Comparison of ENCODE assay signal across 8 mouse cellular contexts in genomic region chr8:12757231-12757940, GRCm38 (mm10). TPM values are rescaled to one million over a fixed set of nuclear protein-coding genes. Genes with fewer than 3 reads are reported as not detected.
DNase-seq lines count a peak whose midpoint lies in the region; ATAC-seq and TF ChIP-seq lines count a peak whose summit lies in the region.

No protein-coding gene starts in this region.

- no peak for TF ChIP-seq POLR2A in heart, adult 2 months (IDR thresholded peaks at IDR 0.05; ENCODE audit: insufficient read depth, low read depth, low read length)

- peak overlapping the region; percentile 94 for H3K4me3 ChIP-seq in heart, adult 2 months
- peak overlapping the region; percentile 85 for H3K4me3 ChIP-seq in embryonic facial prominence, embryonic 12.5 days
- H3K4me3 ChIP-seq in hindbrain, embryonic 12.5 days: peak overlapping the region; percentile 82
- peak overlapping the region; percentile 76 for H3K4me3 ChIP-seq in limb, embryonic 11.5 days (ENCODE audit: low read depth, low read length)

- H3K79me2 ChIP-seq in heart, adult 2 months (replicated peaks; ENCODE audit: control insufficient read depth, insufficient read depth, low read length): no peaks in the 10 kb centered on the region

- peak overlapping the region; percentile 81 for H3K9ac ChIP-seq in heart, adult 2 months (ENCODE audit: low read depth, low read length)
- peak overlapping the region; percentile 92 for H3K9ac ChIP-seq in embryonic facial prominence, embryonic 12.5 days
- H3K9ac ChIP-seq in hindbrain, embryonic 12.5 days: peak overlapping the region; percentile 90
- H3K9ac ChIP-seq in limb, embryonic 11.5 days (ENCODE audit: low read length): peak overlapping the region; percentile 85

- peaks cover 2% of the 10 kb centered on the region; the same call in 1 of the 2 replicates for H3K4me1 ChIP-seq in heart, adult 2 months (ENCODE audit: control insufficient read depth, insufficient read depth, low read length)
- peaks cover 22% of the 10 kb centered on the region for H3K4me1 ChIP-seq in embryonic facial prominence, embryonic 12.5 days
- peaks cover 20% of the 10 kb centered on the region for H3K4me1 ChIP-seq in hindbrain, embryonic 12.5 days
- H3K4me1 ChIP-seq in limb, embryonic 11.5 days (ENCODE audit: control insufficient read depth, insufficient read depth, low read length): peaks cover 8% of the 10 kb centered on the region; the same call in 1 of the 2 replicates

- whole genome bisulfite sequencing in heart, adult 2 months: 2% methylated on average over 59 of the region's 61 CpGs
- WGBS in embryonic facial prominence, embryonic 12.5 days: 1% methylated on average over 50 of the region's 61 CpGs
- WGBS in hindbrain, embryonic 12.5 days: under 1% methylated on average over 59 of the region's 61 CpGs
- under 1% methylated on average over 60 of the region's 61 CpGs for WGBS in limb, embryonic 11.5 days

- no peak for TF ChIP-seq EP300 in heart, adult 2 months (IDR thresholded peaks at IDR 0.05; ENCODE audit: insufficient read depth, low read depth, low read length)

- no peaks in the 10 kb centered on the region for H3K9me3 ChIP-seq in embryonic facial prominence, embryonic 12.5 days
- no peaks in the 10 kb centered on the region for H3K9me3 ChIP-seq in hindbrain, embryonic 12.5 days (replicated peaks)
- no peaks in the 10 kb centered on the region for H3K9me3 ChIP-seq in limb, embryonic 11.5 days (ENCODE audit: control insufficient read depth, low read length)

- peak; percentile 59 for ATAC-seq in embryonic facial prominence, embryonic 12.5 days (ENCODE audit: insufficient number of reproducible peaks, insufficient read depth, low FRiP score, low TSS enrichment)
- ATAC-seq in hindbrain, embryonic 12.5 days (ENCODE audit: low FRiP score): peak; percentile 69
- peak; percentile 26; the same call in 1 of the 2 replicates for ATAC-seq in limb, embryonic 11.5 days (ENCODE audit: insufficient number of reproducible peaks, low FRiP score, low TSS enrichment, low read depth)

- H3K36me3 ChIP-seq in heart, adult 2 months (ENCODE audit: control insufficient read depth, insufficient read depth, low read length): no peaks in the 10 kb centered on the region
- H3K36me3 ChIP-seq in embryonic facial prominence, embryonic 12.5 days: no peaks in the 10 kb centered on the region
- H3K36me3 ChIP-seq in hindbrain, embryonic 12.5 days: no peaks in the 10 kb centered on the region
- no peaks in the 10 kb centered on the region; the same call in 1 of the 2 replicates for H3K36me3 ChIP-seq in limb, embryonic 11.5 days (ENCODE audit: control insufficient read depth, insufficient read depth, low read length)

- H3K27me3 ChIP-seq in heart, adult 2 months (ENCODE audit: control insufficient read depth, insufficient read depth, low read length): no peaks in the 10 kb centered on the region
- no peaks in the 10 kb centered on the region for H3K27me3 ChIP-seq in embryonic facial prominence, embryonic 12.5 days
- H3K27me3 ChIP-seq in hindbrain, embryonic 12.5 days: peaks cover 5% of the 10 kb centered on the region; the same call in 1 of the 2 replicates
- H3K27me3 ChIP-seq in limb, embryonic 11.5 days (ENCODE audit: control insufficient read depth, insufficient read depth, low read length): 0 out of 2 replicates have a peak, but pooled peaks cover 3% of the 10 kb centered on the region

- no peak for TF ChIP-seq CTCF in heart, adult 2 months (IDR thresholded peaks at IDR 0.05)

- H3K4me2 ChIP-seq in embryonic facial prominence, embryonic 12.5 days (replicated peaks): peak overlapping the region; percentile 88
- peak overlapping the region; percentile 88 for H3K4me2 ChIP-seq in hindbrain, embryonic 12.5 days (replicated peaks)
- H3K4me2 ChIP-seq in limb, embryonic 11.5 days (ENCODE audit: low read depth, severe bottlenecking): peak overlapping the region; percentile 89

- H3K27ac ChIP-seq in heart, adult 2 months: peak overlapping the region; percentile 81
- peak overlapping the region; percentile 19; the same call in 1 of the 2 replicates for H3K27ac ChIP-seq in embryonic facial prominence, embryonic 12.5 days
- peak overlapping the region; percentile 52; the same call in 1 of the 2 replicates for H3K27ac ChIP-seq in hindbrain, embryonic 12.5 days
- no peak overlapping the region for H3K27ac ChIP-seq in limb, embryonic 11.5 days (replicated peaks; ENCODE audit: low read depth, low read length)

- peak in 1 of 2 experiments; percentile 64 for DNase-seq in heart, adult 2 months
- no peak for DNase-seq in heart, postnatal 25 days (ENCODE audit: low spot score)
- peak; percentile 65 for DNase-seq in adrenal gland, adult 2 months
- peak; percentile 58 for DNase-seq in limb, embryonic 11.5 days (ENCODE audit: low spot score)
- DNase-seq in naive thymus-derived CD4-positive, alpha-beta T cell, adult 2 months (ENCODE audit: low read depth): peak; percentile 38
- peak; percentile 50 for DNase-seq in thymus, postnatal 4 days

- intact Hi-C loops in heart, adult 2 months (cut with DNase I): loop anchor here (2.0 to 10.0 kb wide), 3 partner anchors 347 to 531 kb away; partner anchors contain the start of genes Cul4a, Dcun1d2, Pcid2 and Tmco3
- intact Hi-C loops in heart, postnatal 25 days (cut with DNase I): loop anchor here (5.0 kb wide), 2 partner anchors 45 to 345 kb away; no protein-coding TSS in a partner anchor

RNA-seq across cellular contexts. Expression of gene Atp11a, which starts 0.6 kb away (rescaled TPM):
- total RNA-seq in heart, adult 2 months (2021): 10 to 100 TPM; 79.5 to 80.1 TPM
- 56.0 and 88.5 TPM in 2 replicates for polyA plus RNA-seq in heart, adult 2 months (2012; rRNA removed)
- 10 to 100 TPM; 82.7 to 84.0 TPM for total RNA-seq in heart, postnatal 25 days (2021)
- 100 to 1,000 TPM; 124 to 139 TPM for total RNA-seq in adrenal gland, adult 2 months (2021)
- 101 and 103 TPM in 2 replicates for polyA plus RNA-seq in adrenal gland, adult 2 months (2012; rRNA removed)
- polyA plus RNA-seq in embryonic facial prominence, embryonic 12.5 days (2016; fragmentation: Nextera tagmentation; extraction: Ambion mirVana): 22.5 and 26.3 TPM in 2 replicates
- 15.3 and 17.6 TPM in 2 replicates for polyA plus RNA-seq in hindbrain, embryonic 12.5 days (2016; fragmentation: Nextera tagmentation; extraction: Ambion mirVana)
- 11.6 and 11.8 TPM in 2 replicates for polyA plus RNA-seq in limb, embryonic 11.5 days (2014; fragmentation: Nextera tagmentation; extraction: Ambion mirVana)
